Mouse (Mus musculus): Measurements from ENCODE around the gene Rbm38. TPM values are rescaled to one million over a fixed set of nuclear protein-coding genes. Genes with fewer than 3 reads are reported as not detected.

Rbm38 gene
- total and polyA plus RNA-seq, 2 experiments from 2014 or later = 7.3 to 8.4 TPM

GRCm38 (mm10) chr2:172977409-172978130 is 42.7 kb upstream of the Rbm38 start, which contains the start of gene Spo11:
Spo11 (plus strand) TSS chr2:172977700.
- Histone ChIP-seq H3K9me3 (ENCODE audit: low read length) (no peaks in the 10 kb centered on the region), H3K4me2 (ENCODE audit: low read depth, low read length, poor library complexity, severe bottlenecking) (peak within 1 kb of the TSS; percentile 20; the same call in 1 of the 2 replicates), H3K36me3 (ENCODE audit: insufficient read depth, low read length) (no peaks in the 10 kb centered on the region), H3K27me3 (ENCODE audit: insufficient read depth, low read length) (no peaks in the 10 kb centered on the region), H3K4me3 (ENCODE audit: low read depth, low read length) (no peak within 1 kb of the TSS), H3K9ac (replicated peaks; ENCODE audit: low read length, poor library complexity, severe bottlenecking) (no peak within 1 kb of the TSS), H3K4me1 (ENCODE audit: insufficient read depth, low read length) (no peaks in the 10 kb centered on the region; the same call in 1 of the 2 replicates), H3K27ac (ENCODE audit: low read depth, low read length) (no peak within 1 kb of the TSS)
- TF ChIP-seq CTCF (IDR thresholded peaks at IDR 0.05) = no peak
- ATAC-seq (ENCODE audit: low FRiP score) (no peak), DNase-seq (ENCODE audit: low spot score) (no peak)
- 17% methylated on average over 14 of the region's 14 CpGs for WGBS

GRCm38 (mm10) chr2:172978131-172978633 is 42.1 kb upstream of the Rbm38 start:
- H3K4me2 ChIP-seq (ENCODE audit: low read depth, low read length, poor library complexity, severe bottlenecking) = no peak overlapping the region
- no peaks in the 10 kb centered on the region for H3K36me3 ChIP-seq (ENCODE audit: insufficient read depth, low read length)
- no peaks in the 10 kb centered on the region; the same call in 1 of the 2 replicates for H3K4me1 ChIP-seq (ENCODE audit: insufficient read depth, low read length)
- DNase-seq (ENCODE audit: low spot score) = peak; percentile 56
- H3K9me3 ChIP-seq (ENCODE audit: low read length) = no peaks in the 10 kb centered on the region
- WGBS = 59% methylated on average over 4 of the region's 4 CpGs
- 0 out of 2 replicates have a peak, but pooled peaks have one; percentile 41 for ATAC-seq (ENCODE audit: low FRiP score)
- no peak overlapping the region for H3K4me3 ChIP-seq (ENCODE audit: low read depth, low read length)
- H3K27ac ChIP-seq (ENCODE audit: low read depth, low read length) = no peak overlapping the region
- no peak for TF ChIP-seq CTCF (IDR thresholded peaks at IDR 0.05)
- no peaks in the 10 kb centered on the region for H3K27me3 ChIP-seq (ENCODE audit: insufficient read depth, low read length)
- no peak overlapping the region for H3K9ac ChIP-seq (replicated peaks; ENCODE audit: low read length, poor library complexity, severe bottlenecking)

- TF ChIP-seq CTCF (IDR thresholded peaks at IDR 0.05) = no peak
- no peak for ATAC-seq (ENCODE audit: low FRiP score)
- H3K27me3 ChIP-seq (ENCODE audit: insufficient read depth, low read length) = no peaks in the 10 kb centered on the region
- WGBS = 95% methylated on average over 43 of the region's 43 CpGs
- no peaks in the 10 kb centered on the region for H3K36me3 ChIP-seq (ENCODE audit: insufficient read depth, low read length)
- H3K4me3 ChIP-seq (ENCODE audit: low read depth, low read length) = no peak overlapping the region
- no peaks in the 10 kb centered on the region for H3K9me3 ChIP-seq (ENCODE audit: low read length)
- H3K9ac ChIP-seq (replicated peaks; ENCODE audit: low read length, poor library complexity, severe bottlenecking) = no peak overlapping the region
- H3K27ac ChIP-seq (ENCODE audit: low read depth, low read length) = no peak overlapping the region
- no peaks in the 10 kb centered on the region; the same call in 1 of the 2 replicates for H3K4me1 ChIP-seq (ENCODE audit: insufficient read depth, low read length)
- DNase-seq (ENCODE audit: low spot score) = no peak
- no peak overlapping the region for H3K4me2 ChIP-seq (ENCODE audit: low read depth, low read length, poor library complexity, severe bottlenecking)
Measured at GRCm38 (mm10) chr2:172979666-172980345, 40.5 kb upstream of the Rbm38 start.

DNA sequence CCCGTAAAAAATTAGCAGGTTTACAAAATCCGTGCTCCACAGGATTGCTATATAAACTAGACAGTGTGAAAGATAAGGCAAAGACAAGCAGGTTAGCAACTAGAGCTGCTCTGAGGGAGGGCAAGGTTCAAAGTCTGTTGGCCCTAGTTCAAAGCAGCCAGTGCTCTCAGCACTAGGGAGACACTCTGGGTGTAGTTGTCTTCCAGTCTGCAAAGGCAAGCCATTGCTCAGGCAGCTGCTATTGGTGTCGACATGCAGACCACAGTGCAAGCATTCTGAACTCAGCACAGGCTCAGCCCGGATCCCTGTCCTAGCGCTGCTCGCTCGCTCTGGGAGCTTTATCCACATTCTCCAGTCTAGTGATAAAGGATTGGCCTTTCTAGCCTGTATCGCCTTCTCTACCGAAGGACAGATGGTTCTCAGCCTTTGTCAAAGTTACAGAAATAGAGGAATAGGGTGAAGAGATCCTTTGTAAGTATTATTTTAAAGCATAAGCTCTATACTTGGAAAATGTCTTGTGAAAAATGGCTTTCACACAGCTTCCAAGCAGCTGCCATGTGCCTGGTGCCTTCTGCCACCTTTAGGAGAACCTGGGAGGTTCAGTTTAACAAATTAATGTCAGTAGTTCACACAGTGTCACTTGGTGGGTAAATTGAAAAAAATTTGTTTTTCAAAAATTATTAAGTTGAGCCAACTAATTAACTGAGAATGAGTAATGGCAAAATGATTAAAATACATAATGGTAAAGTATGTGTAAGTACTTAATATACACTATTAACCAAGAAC is 37.3 kb upstream of the Rbm38 start:
- WGBS = 72% methylated on average over 9 of the region's 9 CpGs

DNA sequence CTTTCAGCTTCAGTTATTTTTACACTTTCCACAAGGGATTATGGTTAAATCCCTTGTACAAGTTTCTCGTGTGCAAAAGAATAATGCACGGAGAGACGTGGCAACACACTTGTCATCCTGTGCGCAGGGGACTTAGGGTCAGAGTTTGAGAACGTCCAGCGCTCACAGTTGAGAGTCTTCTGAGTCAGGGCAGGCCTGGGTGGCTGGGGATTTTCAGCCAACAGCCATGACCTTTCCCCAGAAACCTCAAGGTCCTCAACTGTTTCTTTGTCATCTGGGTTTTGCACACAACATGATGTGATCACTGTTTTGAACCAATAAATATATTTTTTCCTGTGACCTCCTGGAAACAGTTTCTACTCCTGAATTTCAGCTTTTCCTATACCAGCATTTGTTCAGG is 30.1 kb upstream of the Rbm38 start:
- H3K36me3 ChIP-seq (ENCODE audit: insufficient read depth, low read length) = no peaks in the 10 kb centered on the region
- no peak for TF ChIP-seq CTCF (IDR thresholded peaks at IDR 0.05)
- no peak overlapping the region for H3K9ac ChIP-seq (replicated peaks; ENCODE audit: low read length, poor library complexity, severe bottlenecking)
- no peak overlapping the region for H3K4me2 ChIP-seq (ENCODE audit: low read depth, low read length, poor library complexity, severe bottlenecking)
- DNase-seq (ENCODE audit: low spot score) = no peak
- no peak overlapping the region for H3K4me3 ChIP-seq (ENCODE audit: low read depth, low read length)
- H3K4me1 ChIP-seq (ENCODE audit: insufficient read depth, low read length) = no peaks in the 10 kb centered on the region
- 69% methylated on average over 6 of the region's 6 CpGs for WGBS
- H3K27ac ChIP-seq (ENCODE audit: low read depth, low read length) = no peak overlapping the region
- H3K9me3 ChIP-seq (ENCODE audit: low read length) = no peaks in the 10 kb centered on the region
- no peaks in the 10 kb centered on the region for H3K27me3 ChIP-seq (ENCODE audit: insufficient read depth, low read length)
- ATAC-seq (ENCODE audit: low FRiP score) = no peak

More for the DNA sequence above, 37.3 kb upstream of the Rbm38 start:
- no peak overlapping the region for H3K9ac ChIP-seq (replicated peaks; ENCODE audit: low read length, poor library complexity, severe bottlenecking)
- H3K36me3 ChIP-seq (ENCODE audit: insufficient read depth, low read length) = no peaks in the 10 kb centered on the region
- DNase-seq (ENCODE audit: low spot score) (no peak), ATAC-seq (ENCODE audit: low FRiP score) (no peak)
- H3K27ac ChIP-seq (ENCODE audit: low read depth, low read length) = no peak overlapping the region
- H3K9me3 ChIP-seq (ENCODE audit: low read length) = no peaks in the 10 kb centered on the region
- no peaks in the 10 kb centered on the region for H3K27me3 ChIP-seq (ENCODE audit: insufficient read depth, low read length)
- no peak overlapping the region for H3K4me2 ChIP-seq (ENCODE audit: low read depth, low read length, poor library complexity, severe bottlenecking)
- peak; percentile 67 for TF ChIP-seq CTCF (IDR thresholded peaks at IDR 0.05)
- H3K4me3 ChIP-seq (ENCODE audit: low read depth, low read length) = no peak overlapping the region
- H3K4me1 ChIP-seq (ENCODE audit: insufficient read depth, low read length) = no peaks in the 10 kb centered on the region
